ENCODE assay signal across 26 mouse cellular contexts in the genomic region with DNA sequence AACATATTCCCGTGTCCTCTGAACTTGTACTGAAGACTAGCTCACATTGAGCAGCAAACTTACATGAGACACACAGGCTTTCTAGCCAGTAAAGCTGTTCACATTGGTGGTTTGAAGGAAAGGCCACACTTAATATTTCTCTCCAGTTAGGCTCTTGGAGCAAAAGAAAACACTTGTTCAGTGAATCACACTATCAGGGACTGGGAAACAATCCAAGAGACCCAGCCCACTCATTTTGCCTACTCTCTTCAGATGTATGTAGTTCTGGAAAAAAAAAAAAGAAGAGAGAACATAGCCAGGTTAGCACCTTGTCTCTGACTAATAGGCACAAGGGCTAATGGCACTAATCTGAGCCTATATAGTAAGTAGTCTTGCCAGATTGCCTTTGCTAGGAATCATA.
DNase-seq lines count a peak whose midpoint lies in the region; ATAC-seq and TF ChIP-seq lines count a peak whose summit lies in the region.
"Had no signal": no experiment of that assay in that cellular context is flagged by ENCODE, and none has a peak within 500 bp of the region (broad histone marks: within the 10 kb centered on the region; RNA-seq: fewer than 3 reads in every experiment).

No protein-coding gene starts in this region.

- WGBS in midbrain, embryonic 15.5 days: 94% methylated on average over 1 of the region's 1 CpGs

- no peaks in the 10 kb centered on the region for H3K36me3 ChIP-seq in midbrain, embryonic 15.5 days (replicated peaks)
- H3K36me3 ChIP-seq: heart, embryonic 12.5 days; hindbrain, embryonic 13.5 days; limb, embryonic 10.5 days; limb, embryonic 15.5 days; liver, embryonic 13.5 days; midbrain, embryonic 13.5 days had no signal

- H3K9me3 ChIP-seq in midbrain, embryonic 15.5 days: no peaks in the 10 kb centered on the region
- H3K9me3 ChIP-seq: forebrain, embryonic 13.5 days; heart, embryonic 12.5 days; hindbrain, embryonic 13.5 days; limb, embryonic 10.5 days; limb, embryonic 15.5 days; liver, embryonic 13.5 days; midbrain, embryonic 13.5 days had no signal

- in situ Hi-C loops in Patski (cut with MboI; ENCODE audit: low pct_unique_long_range_greater_than_20kb): no loop called here

- POLR2A ChIA-PET in Patski (lab: Charles Lee): no interaction called here

- CTCF ChIA-PET in Patski (lab: Charles Lee): interaction anchor here (1.4 to 1.5 kb wide), 2 partner anchors 11 to 25 kb away, joined by 4 to 5 read pairs; no protein-coding TSS in a partner anchor

- H3K9ac ChIP-seq in midbrain, embryonic 15.5 days: no peak overlapping the region
- H3K9ac ChIP-seq: forebrain, embryonic 13.5 days; heart, embryonic 12.5 days; hindbrain, embryonic 13.5 days; limb, embryonic 15.5 days; liver, embryonic 13.5 days; midbrain, embryonic 13.5 days had no signal

- H3K4me2 ChIP-seq in midbrain, embryonic 15.5 days: no peak overlapping the region
- H3K4me2 ChIP-seq: forebrain, embryonic 13.5 days; heart, embryonic 12.5 days; hindbrain, embryonic 13.5 days; limb, embryonic 15.5 days; liver, embryonic 13.5 days; midbrain, embryonic 13.5 days had no signal

- DNase-seq in left cerebral cortex, postnatal 14 days (ENCODE audit: low spot score in 2 of 2): peak; percentile 24 to 29
- DNase-seq in left cerebral cortex, postnatal 10 days (ENCODE audit: extremely low spot score in 1 of 2, low spot score in 2 of 2): no peak
- DNase-seq in right cerebral cortex, adult 18-20 months: peak; percentile 23
- no peak for DNase-seq in right cerebral cortex, postnatal 4 days
- peak; percentile 28 for DNase-seq in Patski (ENCODE audit: low read depth, low spot score)
- DNase-seq: adrenal gland, postnatal 10 days; cerebellum, adult 11 months; cerebellum, adult 9-10 months; cerebellum, postnatal 36 days; gastrocnemius, postnatal 25 days; heart, adult 18-20 months; heart, postnatal 4 days; kidney, adult 9 months; kidney, postnatal 10 days; liver, embryonic 13.5 days; lung, adult 2 months had no signal

- H3K4me3 ChIP-seq in midbrain, embryonic 15.5 days: no peak overlapping the region
- H3K4me3 ChIP-seq: forebrain, embryonic 13.5 days; heart, embryonic 12.5 days; hindbrain, embryonic 13.5 days; limb, embryonic 10.5 days; limb, embryonic 15.5 days; liver, embryonic 13.5 days; midbrain, embryonic 13.5 days had no signal

- H3K27ac ChIP-seq in midbrain, embryonic 15.5 days: no peak overlapping the region
- H3K27ac ChIP-seq: forebrain, embryonic 13.5 days; hindbrain, embryonic 13.5 days; limb, embryonic 10.5 days; limb, embryonic 15.5 days; liver, embryonic 13.5 days; macrophage; midbrain, embryonic 13.5 days had no signal

- no peak for TF ChIP-seq CTCF in Patski (IDR thresholded peaks at IDR 0.05)

- no peak for ATAC-seq in Patski
- no peak for ATAC-seq in midbrain, embryonic 15.5 days (replicated peaks)
- ATAC-seq: forebrain, embryonic 13.5 days; intestine, postnatal 0 days; midbrain, embryonic 13.5 days had no signal

- no peaks in the 10 kb centered on the region for H3K4me1 ChIP-seq in midbrain, embryonic 15.5 days
- H3K4me1 ChIP-seq: forebrain, embryonic 13.5 days; hindbrain, embryonic 13.5 days; limb, embryonic 10.5 days; limb, embryonic 15.5 days; liver, embryonic 13.5 days; midbrain, embryonic 13.5 days had no signal

- H3K27me3 ChIP-seq in Patski: no peaks in the 10 kb centered on the region
- H3K27me3 ChIP-seq in midbrain, embryonic 15.5 days (replicated peaks): no peaks in the 10 kb centered on the region
- H3K27me3 ChIP-seq: CH12.LX; forebrain, embryonic 13.5 days; heart, embryonic 12.5 days; hindbrain, embryonic 13.5 days; limb, embryonic 15.5 days; liver, embryonic 13.5 days; midbrain, embryonic 13.5 days had no signal

- intact Hi-C loops in left cerebral cortex, postnatal 14 days (cut with DNase I): no loop called here
- intact Hi-C loops in left cerebral cortex, postnatal 10 days (cut with DNase I): no loop called here

Comparison
In these comparisons a context has a peak if more than half of its experiments do, and no peak if none do; other contexts are left out.
1. DNase-seq: peak in left cerebral cortex, postnatal 14 days (2 of 2), right cerebral cortex, adult 18-20 months (single experiment) and Patski (single experiment); none in left cerebral cortex, postnatal 10 days (0 of 2) and right cerebral cortex, postnatal 4 days (single experiment).